Mouse (Mus musculus): Measurements from ENCODE around the gene Ahcyl2.

The Ahcyl2 gene

GRCm38 (mm10) chr6:29853213-29853899, 85.5 kb downstream of the Ahcyl2 start:
- peak; percentile 77 for DNase-seq (ENCODE audit: low spot score)

- DNase-seq (ENCODE audit: low spot score), result no peak
Measured at GRCm38 (mm10) chr6:29853900-29854390, 86.1 kb downstream of the Ahcyl2 start.

- DNase-seq (ENCODE audit: low spot score), result no peak
Measured at GRCm38 (mm10) chr6:29858619-29859018, 90.8 kb downstream of the Ahcyl2 start.

- no peak for DNase-seq (ENCODE audit: low spot score)
Measured at GRCm38 (mm10) chr6:29859344-29859743, 91.5 kb downstream of the Ahcyl2 start.

- no peak for DNase-seq (ENCODE audit: low spot score)
Measured at GRCm38 (mm10) chr6:29860238-29860637, 92.4 kb downstream of the Ahcyl2 start.

GRCm38 (mm10) chr6:29864926-29865325, 97.1 kb downstream of the Ahcyl2 start:
- DNase-seq (ENCODE audit: low spot score), result no peak

- no peak for DNase-seq (ENCODE audit: low spot score)
Measured at GRCm38 (mm10) chr6:29866935-29867724, 99.3 kb downstream of the Ahcyl2 start.

GRCm38 (mm10) chr6:29868341-29868895, 100.6 kb downstream of the Ahcyl2 start:
- DNase-seq (ENCODE audit: low spot score), result no peak

- no peak for DNase-seq (ENCODE audit: low spot score)
Measured at GRCm38 (mm10) chr6:29873654-29874053, 105.8 kb downstream of the Ahcyl2 start.

- DNase-seq (ENCODE audit: low spot score), result no peak
Measured at GRCm38 (mm10) chr6:29875576-29875975, 107.8 kb downstream of the Ahcyl2 start.

GRCm38 (mm10) chr6:29876782-29877181, 109.0 kb downstream of the Ahcyl2 start:
- no peak for DNase-seq (ENCODE audit: low spot score)

GRCm38 (mm10) chr6:29879579-29879978, 111.8 kb downstream of the Ahcyl2 start:
- no peak for DNase-seq (ENCODE audit: low spot score)

- no peak for DNase-seq (ENCODE audit: low spot score)
Measured at GRCm38 (mm10) chr6:29880796-29881195, 113.0 kb downstream of the Ahcyl2 start.

GRCm38 (mm10) chr6:29881936-29882335, 114.1 kb downstream of the Ahcyl2 start:
- no peak for DNase-seq (ENCODE audit: low spot score)

GRCm38 (mm10) chr6:29882870-29883269, 115.1 kb downstream of the Ahcyl2 start:
- no peak for DNase-seq (ENCODE audit: low spot score)

- no peak for DNase-seq (ENCODE audit: low spot score)
Measured at GRCm38 (mm10) chr6:29891151-29891550, 123.3 kb downstream of the Ahcyl2 start.

GRCm38 (mm10) chr6:29896976-29897375, 129.2 kb downstream of the Ahcyl2 start:
- DNase-seq (ENCODE audit: low spot score), result no peak

GRCm38 (mm10) chr6:29901450-29901849, 133.6 kb downstream of the Ahcyl2 start:
- DNase-seq (ENCODE audit: low spot score), result no peak

GRCm38 (mm10) chr6:29902256-29902655, 134.4 kb downstream of the Ahcyl2 start:
- no peak for DNase-seq (ENCODE audit: low spot score)

- DNase-seq (ENCODE audit: low spot score), result no peak
Measured at GRCm38 (mm10) chr6:29903343-29903914, 135.6 kb downstream of the Ahcyl2 start.

GRCm38 (mm10) chr6:29904281-29904680, 136.5 kb downstream of the Ahcyl2 start:
- no peak for DNase-seq (ENCODE audit: low spot score)

GRCm38 (mm10) chr6:29910631-29911030, 142.8 kb downstream of the Ahcyl2 start:
- DNase-seq (ENCODE audit: low spot score), result no peak

- DNase-seq (ENCODE audit: low spot score), result no peak
Measured at GRCm38 (mm10) chr6:29913673-29914072, 145.9 kb downstream of the Ahcyl2 start.
